Mouse (Mus musculus): ENCODE data around the gene Zfp821.

DNA sequence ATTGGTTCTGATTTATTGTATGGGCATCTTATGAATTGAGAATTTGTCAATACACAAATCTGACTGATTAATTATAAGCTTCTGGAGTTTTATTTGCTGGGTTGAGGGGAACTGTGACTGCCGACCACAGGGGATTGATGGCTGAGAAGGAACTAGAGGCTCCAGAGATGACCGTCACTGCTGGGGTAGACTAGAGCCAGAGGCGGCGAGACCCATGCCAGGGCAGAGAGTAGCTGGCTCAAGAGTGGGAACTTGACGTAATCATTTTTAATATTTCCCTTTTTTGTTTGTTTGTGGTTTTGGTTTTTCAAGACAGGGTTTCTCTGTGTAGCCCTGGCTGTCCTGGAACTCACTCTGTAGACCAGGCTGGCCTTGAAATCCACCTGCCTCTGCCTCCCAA is 18.1 kb upstream of the Zfp821 start:
- no peak for TF ChIP-seq CTCF (IDR thresholded peaks at IDR 0.05)
- no peak for TF ChIP-seq EP300 (IDR thresholded peaks at IDR 0.05)

Measured in lung, postnatal 0 days (tissue).